Mouse (Mus musculus) midbrain, postnatal 0 days (tissue): Measurements from ENCODE around the gene Chrm2. TPM values are rescaled to one million over a fixed set of nuclear protein-coding genes. Genes with fewer than 3 reads are reported as not detected.

ENCODE experiments used
- ATAC-seq: fragments of 200-750 bp; cut with Nextera tagmentation; 2 replicates; pipeline ENCODE4 v1.8.0; 2017; ENCODE audit warnings: moderate number of reproducible peaks, mild to moderate bottlenecking, moderate TSS enrichment, moderate library complexity; ENCODE audit not compliant: low FRiP score
- DNase-seq: peaks from one replicate; pipeline ENCODE4 v3.0.0-alpha.2; 2015; ENCODE audit warnings: low spot score
- H3K27ac ChIP-seq: fragments of 300-500 bp; sonication (generic); 2 replicates; pipeline ENCODE4 v1.5.1; 2014; ENCODE audit warnings: low read depth, mild to moderate bottlenecking, low read length, mixed read lengths
- H3K27me3 ChIP-seq: fragments of 300-500 bp; sonication (generic); 2 replicates; pipeline ENCODE4 v1.6.1; 2014; ENCODE audit warnings: low read length, control low read depth, mixed read lengths; ENCODE audit not compliant: insufficient read depth
- H3K36me3 ChIP-seq: fragments of 300-500 bp; sonication (generic); 2 replicates; pipeline ENCODE4 v1.6.1; 2014; ENCODE audit warnings: low read length, control low read depth, mixed read lengths; ENCODE audit not compliant: insufficient read depth
- H3K4me1 ChIP-seq: fragments of 300-500 bp; sonication (generic); 2 replicates; pipeline ENCODE4 v1.6.1; 2014; ENCODE audit warnings: mild to moderate bottlenecking, control low read depth, antibody characterized with exemption, low read length, mixed read lengths; ENCODE audit not compliant: insufficient read depth
- H3K4me2 ChIP-seq: fragments of 300-500 bp; sonication (generic); 2 replicates; pipeline ENCODE4 v1.6.1; 2014; ENCODE audit warnings: low read depth, mild to moderate bottlenecking, low read length, mixed read lengths; ENCODE audit not compliant: poor library complexity, severe bottlenecking
- H3K4me3 ChIP-seq: fragments of 300-500 bp; sonication (generic); 2 replicates; pipeline ENCODE4 v1.5.1; 2014; ENCODE audit warnings: low read depth, mild to moderate bottlenecking, low read length, moderate library complexity
- H3K9ac ChIP-seq: fragments of 300-500 bp; sonication (generic); replicated peaks from 2 replicates; pipeline ENCODE4 v1.6.1; 2014; ENCODE audit warnings: mild to moderate bottlenecking, low read length, moderate library complexity, mixed read lengths; ENCODE audit not compliant: poor library complexity, severe bottlenecking
- H3K9me3 ChIP-seq: fragments of 300-500 bp; sonication (generic); 2 replicates; pipeline ENCODE4 v1.6.1; 2016; ENCODE audit warnings: low read length, control low read depth
- CTCF ChIP-seq: IDR thresholded peaks from 2 replicates; pipeline ENCODE4 v1.5.1; 2016; ENCODE audit warnings: antibody characterized with exemption, mild to moderate bottlenecking
- WGBS: fragments of 180-500 bp; shearing (Covaris S2); extraction: QIAGEN DNeasy Blood & Tissue Kit; methylation state at CpG from one replicate; pipeline ENCODE4 v1.1.7; 2014; 5-methylcytosine and 5-hydroxymethylcytosine counted together
- microRNA counts: library from miRNA; unstranded; fragments of <30 nt; microRNA quantifications from one replicate; lab custom pipeline; 2015
- microRNA-seq: library from miRNA; unstranded; fragments of <30 nt; microRNA quantifications from one replicate; pipeline ENCODE4, GENCODE M21; 2016; ENCODE audit warnings: borderline number of aligned reads
- polyA plus RNA-seq: library from polyadenylated mRNA; unstranded; fragments of >200 nt; fragmentation: Nextera tagmentation; extraction: Ambion mirVana; gene quantifications from 2 replicates; pipeline ENCODE4 v1.2.1, GENCODE M21; 2015
- total RNA-seq: library from RNA; depleted of rRNA; stranded (reverse); fragments of >200 nt; gene quantifications from 2 replicates; pipeline ENCODE4 v1.2.3, GENCODE M21; 2014

Gene Chrm2
- total and polyA plus RNA-seq, 2 experiments from 2014 or later = 6.8 to 19.4 TPM

- no peaks in the 10 kb centered on the region for H3K4me1 ChIP-seq
- TF ChIP-seq CTCF = no peak
- no peaks in the 10 kb centered on the region for H3K9me3 ChIP-seq
- WGBS = 96% methylated on average over 11 of the region's 11 CpGs
- no peak overlapping the region for H3K4me2 ChIP-seq
- no peak overlapping the region for H3K27ac ChIP-seq
- H3K36me3 ChIP-seq = peaks cover 8% of the 10 kb centered on the region; the same call in 1 of the 2 replicates
- no peak for ATAC-seq
- no peak overlapping the region for H3K4me3 ChIP-seq
- no peak for DNase-seq
- H3K9ac ChIP-seq = no peak overlapping the region
- no peaks in the 10 kb centered on the region for H3K27me3 ChIP-seq
Measured at GRCm38 (mm10) chr6:36523599-36523998, 135.7 kb downstream of the Chrm2 start.

GRCm38 (mm10) chr6:36528509-36528908 is 140.6 kb downstream of the Chrm2 start:
- 82% methylated on average over 4 of the region's 4 CpGs for WGBS
- Histone ChIP-seq H3K9ac (no peak overlapping the region), H3K9me3 (no peaks in the 10 kb centered on the region), H3K4me1 (no peaks in the 10 kb centered on the region), H3K27me3 (no peaks in the 10 kb centered on the region), H3K27ac (no peak overlapping the region), H3K36me3 (peaks cover 8% of the 10 kb centered on the region; the same call in 1 of the 2 replicates), H3K4me2 (no peak overlapping the region), H3K4me3 (no peak overlapping the region)
- DNase-seq = no peak
- no peak for ATAC-seq
- TF ChIP-seq CTCF = no peak

DNA sequence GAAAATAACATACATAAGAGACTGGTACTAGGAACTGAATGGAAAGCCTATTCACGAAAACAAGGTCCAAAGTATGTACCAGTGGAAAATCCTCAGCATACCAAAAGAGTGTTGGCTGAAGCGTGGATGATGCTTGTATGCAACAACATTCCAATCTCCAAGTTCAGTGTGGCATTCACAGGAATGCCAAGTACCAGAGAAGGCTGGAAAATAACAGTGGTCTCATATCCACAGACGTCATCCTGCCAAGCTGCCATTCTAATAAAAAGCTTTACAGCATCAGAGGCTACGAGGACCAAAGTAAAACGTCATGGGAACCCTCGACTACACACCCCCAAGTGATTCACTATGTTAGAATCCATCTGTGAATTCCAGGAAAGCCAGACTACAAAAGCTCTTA is 153.4 kb downstream of the Chrm2 start:
- no peak for TF ChIP-seq CTCF
- Histone ChIP-seq H3K4me1 (no peaks in the 10 kb centered on the region), H3K4me2 (no peak overlapping the region), H3K9me3 (no peaks in the 10 kb centered on the region), H3K27ac (no peak overlapping the region), H3K27me3 (no peaks in the 10 kb centered on the region), H3K4me3 (no peak overlapping the region), H3K9ac (no peak overlapping the region), H3K36me3 (no peaks in the 10 kb centered on the region)
- no peak for ATAC-seq
- no peak for DNase-seq
- 79% methylated on average over 6 of the region's 6 CpGs for WGBS

GRCm38 (mm10) chr6:36566886-36567285 is 179.0 kb downstream of the Chrm2 start:
- Histone ChIP-seq H3K36me3 (no peaks in the 10 kb centered on the region), H3K4me1 (no peaks in the 10 kb centered on the region), H3K27me3 (no peaks in the 10 kb centered on the region), H3K27ac (no peak overlapping the region), H3K4me3 (no peak overlapping the region), H3K4me2 (no peak overlapping the region), H3K9me3 (no peaks in the 10 kb centered on the region), H3K9ac (no peak overlapping the region)
- DNase-seq (peak; percentile 60), ATAC-seq (no peak)
- TF ChIP-seq CTCF = no peak
- WGBS = 64% methylated on average over 2 of the region's 2 CpGs

MicroRNAs within 50 kb of the gene (microRNA counts, 519-probe panel; counts per million panel counts)
- 528 counts per million, percentile 58 among the panel's probes with 10 or more counts for microRNA mmu-miR-490 (lab: Ali Mortazavi, UCI)

Small RNAs within 50 kb of the gene (microRNA-seq; reads per million reads assigned to microRNA genes)
- gene Mir490 = 106 reads per million, percentile 44 among the genes with 10 or more reads in this experiment
